28 mouse cellular contexts compared by ENCODE assay signal in the genomic region with DNA sequence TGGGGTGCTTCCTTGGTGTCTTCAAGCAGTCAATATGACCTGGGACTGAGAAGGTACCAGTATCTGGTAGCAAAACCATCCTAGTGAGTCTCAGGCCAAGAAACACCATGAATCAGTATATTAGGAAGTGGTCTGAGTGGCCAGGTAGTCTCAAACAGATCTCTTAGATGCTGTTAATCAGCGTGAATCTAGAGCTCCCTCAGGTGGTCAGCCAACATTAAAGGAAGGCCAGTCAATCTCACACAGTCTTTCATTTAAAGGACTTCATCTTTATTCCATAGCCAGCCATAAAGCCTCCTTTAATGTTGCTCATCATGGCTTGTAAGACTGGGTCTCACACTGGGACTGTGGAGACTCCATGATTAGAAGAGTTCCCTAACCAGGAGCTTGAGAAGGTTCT. TPM values are rescaled to one million over a fixed set of nuclear protein-coding genes. Genes with fewer than 3 reads are reported as not detected.
DNase-seq lines count a peak whose midpoint lies in the region; TF ChIP-seq lines count a peak whose summit lies in the region.
"Had no signal": no experiment of that assay in that cellular context is flagged by ENCODE, and none has a peak within 500 bp of the region (broad histone marks: within the 10 kb centered on the region; RNA-seq: fewer than 3 reads in every experiment).

No protein-coding gene starts in this region.

- H3K9me3 ChIP-seq in MEL (replicated peaks; ENCODE audit: insufficient read depth, low read length), result no peaks in the 10 kb centered on the region
- no peaks in the 10 kb centered on the region for H3K9me3 ChIP-seq in limb, embryonic 10.5 days (replicated peaks)
- H3K9me3 ChIP-seq: embryonic facial prominence, embryonic 13.5 days; heart, embryonic 10.5 days had no signal

- peak; percentile 81 for DNase-seq in heart, adult 11 months
- DNase-seq in heart, adult 8-10 months (ENCODE audit: low spot score), result no peak
- DNase-seq in A20 (ENCODE audit: low read depth, low spot score) (peak; percentile 21), MEL (ENCODE audit: low read depth, low spot score) (no peak), ZHBTc4 (ENCODE audit: low read depth, low spot score) (peak; percentile 35)
- no peak for DNase-seq in kidney, adult 18-20 months
- no peak for DNase-seq in limb, embryonic 10.5 days (ENCODE audit: low spot score)
- DNase-seq in testis, postnatal 14 days (ENCODE audit: low spot score), result no peak
- DNase-seq: adrenal gland, adult 8-10 months; cerebellum, adult 11 months; cerebellum, adult 9-10 months; cerebellum, postnatal 25 days; forebrain, postnatal 0 days; gastrocnemius, postnatal 25 days; heart, postnatal 10 days; heart, postnatal 4 days; kidney, adult 8-10 months had no signal

- TF ChIP-seq POLR2A in MEL (IDR thresholded peaks at IDR 0.05; ENCODE audit: control insufficient read depth in 1 of 2, insufficient read depth in 1 of 2, low read depth in 1 of 2, low read length in 2 of 2, poor library complexity in 1 of 2), result no peak

- no peaks in the 10 kb centered on the region for H3K79me2 ChIP-seq in MEL (ENCODE audit: control insufficient read depth, insufficient read depth, low read length, poor library complexity)

- no peak overlapping the region for H3K4me3 ChIP-seq in MEL (ENCODE audit: control insufficient read depth in 1 of 2, insufficient read depth in 1 of 2, low read depth in 2 of 2, low read length in 2 of 2)
- H3K4me3 ChIP-seq in limb, embryonic 10.5 days, result no peak overlapping the region
- H3K4me3 ChIP-seq: embryonic facial prominence, embryonic 13.5 days; forebrain, embryonic 13.5 days; heart, embryonic 10.5 days; hindbrain, embryonic 12.5 days had no signal

- no peaks in the 10 kb centered on the region for H3K4me1 ChIP-seq in MEL (ENCODE audit: control insufficient read depth in 1 of 2, insufficient read depth in 2 of 2, low read length in 2 of 2)
- no peaks in the 10 kb centered on the region for H3K4me1 ChIP-seq in limb, embryonic 10.5 days
- H3K4me1 ChIP-seq: embryonic facial prominence, embryonic 13.5 days; forebrain, embryonic 13.5 days; heart, embryonic 10.5 days; hindbrain, embryonic 12.5 days had no signal

- no peak for TF ChIP-seq CTCF in MEL (IDR thresholded peaks at IDR 0.05 in 2 of 3, conservative IDR thresholded peaks at IDR 0.05 in 1 of 3; ENCODE audit: control insufficient read depth in 1 of 3, insufficient read depth in 1 of 3, low read depth in 2 of 3, low read length in 3 of 3, poor library complexity in 1 of 3, severe bottlenecking in 1 of 3)

- no peak for TF ChIP-seq EP300 in MEL (IDR thresholded peaks at IDR 0.05; ENCODE audit: low read depth in 1 of 2, low read length in 2 of 2)

- no peak overlapping the region for H3K9ac ChIP-seq in MEL (ENCODE audit: control insufficient read depth, low read depth, low read length, poor library complexity, severe bottlenecking)
- H3K9ac ChIP-seq: embryonic facial prominence, embryonic 13.5 days; forebrain, embryonic 13.5 days; forebrain, postnatal 0 days; hindbrain, embryonic 12.5 days had no signal

- WGBS in limb, embryonic 10.5 days, result 38% methylated on average over 1 of the region's 1 CpGs

- no peak overlapping the region for H3K27ac ChIP-seq in MEL (ENCODE audit: control insufficient read depth, low read depth, low read length)
- no peak overlapping the region for H3K27ac ChIP-seq in limb, embryonic 10.5 days
- H3K27ac ChIP-seq: embryonic facial prominence, embryonic 13.5 days; forebrain, embryonic 13.5 days; heart, embryonic 10.5 days; hindbrain, embryonic 12.5 days had no signal

- no peaks in the 10 kb centered on the region for H3K27me3 ChIP-seq in MEL (ENCODE audit: control insufficient read depth in 1 of 2, insufficient read depth in 2 of 2, low read length in 2 of 2)
- H3K27me3 ChIP-seq in limb, embryonic 10.5 days (ENCODE audit: low read depth, poor library complexity, severe bottlenecking), result no peaks in the 10 kb centered on the region
- H3K27me3 ChIP-seq: embryonic facial prominence, embryonic 13.5 days; forebrain, embryonic 13.5 days; hindbrain, embryonic 12.5 days had no signal

- no peaks in the 10 kb centered on the region for H3K36me3 ChIP-seq in MEL (ENCODE audit: control insufficient read depth in 1 of 2, insufficient read depth in 2 of 2, low read length in 2 of 2)
- H3K36me3 ChIP-seq in limb, embryonic 10.5 days, result no peaks in the 10 kb centered on the region
- H3K36me3 ChIP-seq: embryonic facial prominence, embryonic 13.5 days; heart, embryonic 10.5 days; hindbrain, embryonic 12.5 days had no signal

- TF ChIP-seq RAD21 in MEL (IDR thresholded peaks at IDR 0.05; ENCODE audit: low read depth, low read length), result peak; percentile 7

TF ChIP-seq in MEL, 35 proteins besides CTCF, POLR2A, EP300 and RAD21:
- TF ChIP-seq NRF1 (IDR thresholded peaks at IDR 0.05; ENCODE audit: insufficient read depth, low read depth, low read length, poor library complexity, severe bottlenecking), result no peak
- no peak for TF ChIP-seq POLR2AphosphoS2 (IDR thresholded peaks at IDR 0.05; ENCODE audit: low read length)
- TF ChIP-seq ZKSCAN1 (IDR thresholded peaks at IDR 0.05; ENCODE audit: low read depth, low read length), result no peak
- no peak for TF ChIP-seq POLR2AphosphoS5 (IDR thresholded peaks at IDR 0.05; ENCODE audit: borderline replicate concordance, low read depth, low read length)
- no peak for TF ChIP-seq JUND (IDR thresholded peaks at IDR 0.05; ENCODE audit: low read depth, low read length)
- TF ChIP-seq USF1 (IDR thresholded peaks at IDR 0.05; ENCODE audit: low read depth, low read length), result no peak
- TF ChIP-seq ZMIZ1 (IDR thresholded peaks at IDR 0.05; ENCODE audit: low read depth, low read length), result no peak

RNA-seq across cellular contexts. Expression of gene AU018091, which starts 25.7 kb away (rescaled TPM):
- not detected for total RNA-seq in heart, adult 8-10 months (2022)
- not detected in 2 replicates for total RNA-seq in MEL (2012; rRNA removed)
- polyA plus RNA-seq in MEL (2012; ENCODE audit: insufficient read depth in 1 of 2, insufficient read length in 2 of 2, low read depth in 1 of 2, low replicate concordance in 2 of 2, missing spikeins in 1 of 2), result not detected
- 0.25 and 0.28 TPM in 2 replicates for polyA plus RNA-seq in limb, embryonic 10.5 days (2016; fragmentation: Nextera tagmentation; extraction: Ambion mirVana)
- total RNA-seq: adrenal gland, adult 8-10 months; adrenal gland, postnatal 4 days; forebrain, postnatal 0 days; gastrocnemius, adult 18-20 months; gastrocnemius, postnatal 25 days; granulocyte monocyte progenitor cell, adult 5-6 weeks; heart, postnatal 10 days; heart, postnatal 4 days had no signal
- polyA plus RNA-seq: cortical plate, adult 2 months; forebrain, embryonic 13.5 days; forebrain, postnatal 0 days; heart, embryonic 14.5 days; hindbrain, embryonic 16.5 days; inflammation-experienced regulatory T-cells, adult 6 months had no signal

Comparison
In these comparisons a context has a peak if more than half of its experiments do, and no peak if none do; other contexts are left out.
1. DNase-seq: peak in heart, adult 11 months (single experiment), A20 (single experiment) and ZHBTc4 (single experiment); none in heart, adult 8-10 months (single experiment), MEL (single experiment), kidney, adult 18-20 months (single experiment), limb, embryonic 10.5 days (single experiment) and testis, postnatal 14 days (single experiment).